Mouse (Mus musculus): ENCODE data around the gene Tmem161b.
"Not testable (repeated sequence)": the region's sequence is repeated elsewhere in the genome, so short reads cannot be mapped to it uniquely, and the experiment has no call there.

The Tmem161b gene

DNA sequence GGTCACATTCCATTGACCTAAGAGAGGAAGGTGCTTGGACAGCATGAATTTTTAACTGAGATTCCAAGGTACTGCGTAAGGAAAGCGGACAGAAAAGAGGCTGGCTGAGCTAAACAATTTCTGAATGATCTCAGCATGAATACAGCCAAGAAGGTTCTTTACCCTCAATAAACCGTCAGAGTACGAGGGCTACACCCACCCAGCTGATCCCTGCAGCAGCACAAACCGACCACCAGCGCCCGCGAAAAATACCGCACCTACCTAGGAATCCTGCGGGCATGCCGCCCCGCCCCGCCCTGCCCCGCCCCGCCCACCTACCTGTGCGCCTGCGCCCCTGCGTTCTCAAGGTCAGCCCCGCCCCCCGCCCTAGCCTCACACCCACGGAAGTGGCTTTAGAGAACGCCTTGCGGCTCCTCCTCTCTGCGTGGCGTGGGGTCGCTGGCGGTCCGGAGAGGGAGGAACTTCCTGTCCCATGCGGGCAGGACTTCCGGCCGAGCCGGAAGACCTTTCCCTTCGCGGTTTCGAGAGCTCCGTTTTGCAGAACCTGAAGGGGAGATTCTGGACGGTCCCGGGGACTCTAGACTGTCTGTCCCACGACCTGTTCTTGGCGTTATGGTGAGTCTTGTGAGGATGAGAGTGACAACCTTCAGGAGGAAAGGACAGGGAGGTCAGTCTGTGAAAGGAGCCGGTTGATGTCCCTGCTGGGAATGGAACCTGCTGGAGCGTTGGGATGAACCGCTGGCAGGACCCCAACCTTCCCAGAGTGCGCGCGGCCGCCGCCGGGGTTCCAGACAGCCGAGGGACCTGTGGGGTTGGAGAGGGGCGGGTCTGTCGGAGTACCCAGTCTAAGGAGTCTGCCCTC, at the start of gene Tmem161b:
TSS of gene Tmem161b (plus strand) at position 477 of the 862 bp plus-strand sequence.
- DNase-seq (ENCODE audit: inconsistent ontology term): peak; percentile 97

GRCm38 (mm10) chr13:84185835-84186234, 36.3 kb upstream of the Tmem161b start:
- DNase-seq (ENCODE audit: inconsistent ontology term): not testable (repeated sequence)

DNA sequence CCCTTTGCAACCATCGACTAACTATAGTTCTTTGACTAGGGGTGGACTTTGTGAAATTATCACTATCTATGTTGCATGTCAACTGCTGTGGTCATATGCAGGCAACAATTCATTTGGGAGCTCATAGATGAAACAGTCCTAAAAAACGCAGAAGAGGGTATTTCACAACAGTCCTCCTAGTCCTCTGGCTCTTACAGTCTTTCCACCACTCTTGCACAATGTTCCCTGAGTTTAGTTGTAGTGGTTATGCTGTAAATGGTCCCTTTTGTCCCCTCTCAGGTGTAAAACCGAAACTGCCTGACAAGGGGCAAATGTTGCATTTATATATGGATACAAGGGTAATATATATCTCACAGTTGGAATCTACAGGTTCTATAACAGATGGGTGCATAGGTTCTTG, 29.4 kb upstream of the Tmem161b start:
- no peak for DNase-seq (ENCODE audit: inconsistent ontology term)

- DNase-seq (ENCODE audit: inconsistent ontology term): no peak
Observed at GRCm38 (mm10) chr13:84222682-84222992, 541 bp downstream of the Tmem161b start.

DNA sequence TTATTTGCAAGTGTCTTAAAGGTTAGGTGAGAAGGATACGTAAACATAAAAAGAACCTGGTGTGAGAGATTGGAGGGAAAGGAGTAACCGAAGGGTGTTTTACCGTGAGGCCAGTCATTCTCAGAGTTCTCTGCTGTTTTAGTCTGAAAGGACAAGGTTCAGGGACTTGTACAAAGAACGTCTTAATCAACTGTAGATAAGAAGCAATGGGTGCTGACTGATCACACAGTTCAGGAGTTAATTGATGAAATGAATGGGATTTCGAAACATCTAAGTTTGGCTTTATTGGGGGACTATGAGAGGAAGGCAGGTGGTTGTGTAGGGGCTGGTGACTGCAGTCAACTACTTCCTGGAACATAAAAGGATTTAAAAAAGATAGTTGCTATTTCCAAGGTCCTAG, 922 bp downstream of the Tmem161b start:
- DNase-seq (ENCODE audit: inconsistent ontology term): no peak

DNA sequence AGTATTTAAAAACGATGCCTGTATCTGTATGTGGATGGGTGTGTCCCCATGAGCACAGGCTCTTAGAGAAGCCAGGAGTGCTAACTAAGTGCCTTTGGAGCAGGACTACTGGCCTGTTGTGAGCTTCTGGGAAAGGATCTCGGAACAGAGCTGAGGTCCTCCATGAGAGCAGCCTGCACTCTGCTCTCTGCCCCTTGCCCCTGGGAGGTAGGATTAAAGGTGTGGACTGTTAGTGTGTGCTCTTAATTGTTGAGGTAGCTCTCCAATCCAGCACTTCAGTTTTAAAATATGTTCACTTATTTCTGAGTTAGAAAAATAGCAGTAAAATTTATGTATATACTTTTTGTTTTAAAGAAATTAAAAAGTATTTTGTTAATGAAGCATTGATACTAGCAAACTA, 11.9 kb downstream of the Tmem161b start:
- DNase-seq (ENCODE audit: inconsistent ontology term): no peak

GRCm38 (mm10) chr13:84236768-84237167, 14.7 kb downstream of the Tmem161b start:
- no peak for DNase-seq (ENCODE audit: inconsistent ontology term)

DNA sequence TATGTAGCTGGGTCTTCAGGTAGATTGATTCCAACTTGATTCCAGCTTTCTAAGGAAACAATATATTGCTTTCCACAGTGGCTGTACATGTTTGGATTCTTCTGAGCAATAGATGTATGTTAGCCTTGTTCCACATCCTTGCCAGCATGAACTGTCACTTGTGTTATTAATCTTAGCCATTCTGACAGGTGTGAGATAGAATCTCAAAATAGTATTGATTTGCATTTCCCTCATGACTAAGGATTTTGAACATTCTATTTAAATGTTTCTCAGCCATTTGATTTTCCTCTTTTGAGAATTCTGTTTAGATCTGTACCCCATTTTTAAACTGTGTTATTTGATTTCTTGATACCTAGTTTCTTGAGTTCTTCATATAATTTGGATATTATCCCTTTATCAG, 16.1 kb downstream of the Tmem161b start:
- DNase-seq (ENCODE audit: inconsistent ontology term): no peak

GRCm38 (mm10) chr13:84248065-84248464, 26.0 kb downstream of the Tmem161b start:
- peak; percentile 26 for DNase-seq (ENCODE audit: inconsistent ontology term)

DNA sequence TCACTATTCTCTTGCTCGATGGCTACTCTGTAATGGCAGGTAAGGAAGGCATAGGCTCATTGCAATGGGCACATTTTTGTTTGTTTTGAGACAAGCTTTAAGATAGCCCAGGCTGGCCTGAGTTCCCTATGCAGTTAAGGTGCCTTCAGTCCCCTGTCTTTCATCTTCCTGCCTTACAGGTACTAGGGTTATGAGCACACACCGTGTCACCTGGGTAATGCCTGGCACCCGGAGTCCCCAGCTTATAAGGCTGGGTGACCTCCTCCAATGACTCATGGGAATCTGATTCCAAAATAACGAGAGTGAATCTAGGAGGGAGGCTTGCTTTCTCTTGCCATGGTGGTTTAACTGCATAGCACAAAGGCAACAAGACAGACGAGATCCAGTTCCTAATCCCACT, 29.2 kb downstream of the Tmem161b start:
- no peak for DNase-seq (ENCODE audit: inconsistent ontology term)

GRCm38 (mm10) chr13:84255047-84255446, 33.0 kb downstream of the Tmem161b start:
- no peak for DNase-seq (ENCODE audit: inconsistent ontology term)

DNA sequence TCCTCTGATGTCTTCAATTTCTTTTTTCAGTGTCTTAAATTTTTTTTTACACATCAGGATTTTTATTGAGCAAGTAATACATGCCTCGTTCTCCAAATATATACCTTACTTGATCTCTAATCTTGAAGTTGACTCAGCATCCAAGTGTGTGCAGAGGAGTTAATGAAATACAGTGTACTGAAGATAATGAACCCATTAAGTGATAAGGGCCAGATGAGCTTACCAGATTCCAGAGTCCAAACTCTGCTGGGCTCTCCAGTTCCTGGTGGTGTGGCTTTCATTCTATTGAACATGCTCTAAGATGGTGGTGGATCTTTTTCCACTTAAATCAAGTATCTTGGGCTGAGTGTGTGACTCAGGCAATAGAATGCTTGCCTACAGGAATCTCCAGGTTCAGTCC, 42.3 kb downstream of the Tmem161b start:
- DNase-seq (ENCODE audit: inconsistent ontology term): not testable (repeated sequence)

- DNase-seq (ENCODE audit: inconsistent ontology term): no peak
Observed at GRCm38 (mm10) chr13:84276246-84276645, 54.1 kb downstream of the Tmem161b start.

DNA sequence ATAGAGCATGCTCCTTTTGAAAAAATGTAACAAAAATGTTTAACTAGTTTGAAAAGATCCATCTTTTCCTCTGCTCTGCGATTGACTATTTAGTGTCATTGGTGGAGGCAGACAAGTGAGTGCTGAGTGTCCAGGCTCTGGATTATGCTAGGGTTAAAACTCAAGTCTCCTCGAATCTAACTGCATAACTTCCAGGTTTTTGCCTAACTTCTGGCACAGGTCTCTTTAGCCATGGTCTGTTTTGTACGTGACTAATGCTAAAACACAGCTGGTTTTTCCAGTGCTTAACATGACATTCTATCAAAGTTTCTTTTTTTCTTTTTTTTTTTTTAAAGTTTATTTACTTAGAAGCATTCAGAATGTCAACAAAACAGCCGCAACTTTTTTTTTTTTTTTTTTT, 58.3 kb downstream of the Tmem161b start:
- DNase-seq (ENCODE audit: inconsistent ontology term): no peak

GRCm38 (mm10) chr13:84282966-84283365, 60.9 kb downstream of the Tmem161b start:
- no peak for DNase-seq (ENCODE audit: inconsistent ontology term)

DNA sequence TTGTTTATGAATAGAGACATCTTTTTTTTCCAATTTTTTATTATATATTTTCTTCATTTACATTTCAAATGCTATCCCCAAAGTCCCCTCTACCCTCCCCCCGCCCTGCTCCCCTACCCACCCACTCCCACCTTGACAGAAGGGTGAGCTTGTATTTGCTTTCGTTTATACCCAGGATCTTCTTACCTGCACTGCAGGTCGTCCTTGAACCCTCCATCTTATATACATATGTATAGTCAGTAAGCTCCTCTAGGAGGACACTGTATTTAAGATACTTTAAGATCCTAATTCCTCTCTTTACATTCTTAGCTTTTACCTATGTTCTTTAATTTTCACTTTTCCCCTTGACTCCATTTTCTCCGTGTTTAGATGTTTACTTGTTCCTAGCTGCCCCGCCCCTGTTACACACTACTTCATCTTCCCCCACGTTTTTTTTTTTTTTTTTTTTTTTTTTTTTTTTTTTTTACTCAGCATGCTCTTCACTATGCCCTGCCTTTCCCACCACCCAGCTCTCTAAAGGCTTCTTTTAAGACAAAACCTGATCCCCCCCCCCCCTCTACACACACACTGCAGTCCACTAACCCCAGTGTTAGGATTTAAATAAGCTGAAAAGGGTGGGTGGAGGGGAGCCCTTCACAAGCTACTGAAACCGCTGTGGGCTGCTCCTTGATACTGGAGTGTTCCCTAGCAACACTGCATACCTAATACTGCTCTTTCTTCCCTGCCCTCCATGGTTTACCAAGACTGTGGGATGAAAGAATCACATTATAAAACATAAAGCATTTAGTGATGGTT, 62.9 kb downstream of the Tmem161b start:
- no peak for DNase-seq (ENCODE audit: inconsistent ontology term)

DNA sequence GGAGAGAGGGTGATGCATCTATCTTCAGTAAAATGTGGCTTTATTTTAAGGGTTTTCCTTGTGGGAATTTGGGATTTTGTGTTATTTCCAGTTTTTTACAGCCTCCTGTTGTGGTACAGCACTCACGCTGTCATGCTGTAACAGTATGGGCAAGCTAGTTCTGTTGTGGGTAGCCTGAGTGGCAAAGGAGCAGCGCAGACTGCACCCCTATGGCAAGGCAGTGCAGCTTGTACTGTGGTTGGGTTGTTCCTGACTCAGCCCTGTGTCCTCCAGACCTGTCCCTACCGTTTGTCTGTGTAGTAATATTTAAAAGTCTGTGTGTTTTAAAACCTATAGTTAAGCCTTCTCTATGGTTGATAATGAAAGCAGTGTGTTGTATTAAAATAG, 63.5 kb downstream of the Tmem161b start:
- no peak for DNase-seq (ENCODE audit: inconsistent ontology term)

DNA sequence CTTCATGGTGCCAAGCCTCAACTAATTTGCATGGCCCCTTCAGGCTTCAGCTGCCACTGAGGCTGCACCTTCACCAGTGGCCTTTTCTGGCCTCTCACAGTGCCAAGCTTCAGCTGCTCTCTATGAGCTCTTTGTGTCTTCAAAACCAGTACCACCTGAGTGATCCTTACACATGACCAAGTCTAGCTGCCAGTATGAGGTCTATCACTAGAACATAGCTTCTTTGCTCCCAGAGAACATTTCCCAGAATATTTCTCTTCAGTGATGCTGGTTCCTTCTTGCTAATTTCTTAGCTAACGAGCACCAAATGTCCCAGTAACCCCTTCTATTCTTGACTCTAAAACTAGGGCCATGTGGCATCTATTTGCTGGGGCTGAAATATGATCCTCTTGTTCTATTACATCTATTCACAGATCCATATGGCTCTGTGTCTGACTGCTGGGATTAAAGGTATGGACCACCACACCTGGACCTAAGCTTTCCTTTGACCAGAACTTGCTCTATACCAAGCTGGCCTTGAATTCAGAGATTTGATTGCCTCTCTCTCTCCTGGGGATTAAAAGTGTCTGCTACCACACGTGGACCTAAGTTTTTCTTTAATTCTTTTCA, 77.5 kb downstream of the Tmem161b start:
- no peak for DNase-seq (ENCODE audit: inconsistent ontology term)

- no peak for DNase-seq (ENCODE audit: inconsistent ontology term)
Observed at GRCm38 (mm10) chr13:84343272-84343671, 121.2 kb downstream of the Tmem161b start.

DNA sequence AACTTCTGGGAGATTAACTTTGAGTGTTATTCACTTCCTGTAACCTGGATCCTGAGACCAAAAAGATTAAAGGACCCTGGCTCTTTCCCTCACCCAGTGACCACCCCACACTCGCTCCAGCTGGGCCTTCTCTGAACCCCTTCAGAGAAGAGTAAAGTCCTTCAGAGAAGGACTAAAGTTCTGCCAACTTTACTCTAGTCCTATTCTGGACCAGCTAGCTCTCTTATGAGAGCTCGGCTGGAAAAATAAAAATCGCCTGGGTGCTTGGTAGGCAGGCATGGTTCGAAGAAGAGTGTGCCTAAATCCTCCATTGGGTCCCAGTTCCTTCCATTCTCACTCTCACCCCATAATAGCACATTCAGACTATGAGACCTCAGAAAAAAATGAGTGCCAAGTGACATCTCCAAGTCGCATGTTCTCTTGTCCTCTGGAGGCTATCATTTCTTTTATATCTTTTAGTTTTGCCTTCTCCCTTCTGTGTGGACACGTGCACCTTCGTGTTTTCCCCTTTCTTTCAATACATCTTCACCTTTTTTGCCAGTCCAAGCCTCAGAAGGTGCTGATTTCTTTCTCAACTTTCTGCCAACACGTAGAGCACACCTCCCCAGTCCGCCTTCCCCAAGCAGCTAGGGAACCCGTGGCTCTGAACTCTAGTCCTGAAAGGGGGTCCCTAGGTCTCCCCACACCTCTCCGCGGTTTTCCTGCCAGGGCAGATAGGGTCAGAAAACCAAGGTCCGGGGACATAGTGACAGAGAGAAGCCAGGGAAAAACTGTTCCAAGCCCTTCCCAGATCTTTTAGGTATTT, 121.8 kb downstream of the Tmem161b start:
- DNase-seq (ENCODE audit: inconsistent ontology term): peak; percentile 65

DNA sequence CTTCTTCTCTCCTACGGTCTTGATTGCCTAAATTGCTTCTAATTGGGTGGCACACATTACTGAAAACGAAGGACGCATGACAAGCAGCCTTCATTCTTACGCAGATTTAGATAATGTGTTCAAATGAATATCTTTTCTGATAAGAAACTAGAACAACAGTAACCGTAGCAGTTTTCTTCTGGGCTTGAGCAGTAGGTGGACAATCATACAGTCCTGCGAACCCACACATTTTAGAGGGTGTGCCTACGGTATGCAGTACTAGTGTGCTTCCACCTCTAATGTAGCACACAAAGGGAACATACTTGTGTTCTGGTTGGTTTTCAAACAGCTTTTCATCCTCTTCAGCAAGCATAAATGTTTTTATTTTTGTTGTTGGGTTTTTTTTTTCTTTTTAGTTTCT, 122.6 kb downstream of the Tmem161b start:
- no peak for DNase-seq (ENCODE audit: inconsistent ontology term)

- peak; percentile 66 for DNase-seq (ENCODE audit: inconsistent ontology term)
Observed at GRCm38 (mm10) chr13:84345114-84345513, 123.0 kb downstream of the Tmem161b start.

Data from Muller cell, postnatal 12 days (primary cell).